Mouse (Mus musculus): ENCODE results near the gene Lrrc1. TPM values are rescaled to one million over a fixed set of nuclear protein-coding genes. Genes with fewer than 3 reads are reported as not detected.

The Lrrc1 gene
- total RNA-seq, 2 experiments from 2014 or later = 4.5 to 5.9 TPM

- no peak for DNase-seq (ENCODE audit: low spot score in 2 of 2)
These were observed 153.4 kb downstream of the Lrrc1 start for GRCm38 (mm10) chr9:77391248-77391647.

- no peak for DNase-seq (ENCODE audit: low spot score in 2 of 2)
These were observed 155.7 kb downstream of the Lrrc1 start for GRCm38 (mm10) chr9:77388956-77389355.

GRCm38 (mm10) chr9:77386751-77387150 lies 157.9 kb downstream of the Lrrc1 start:
- DNase-seq (ENCODE audit: low spot score in 2 of 2) = no peak

GRCm38 (mm10) chr9:77385611-77386010 lies 159.1 kb downstream of the Lrrc1 start:
- DNase-seq (ENCODE audit: low spot score in 2 of 2) = no peak

GRCm38 (mm10) chr9:77384651-77385050 lies 160.0 kb downstream of the Lrrc1 start:
- DNase-seq (ENCODE audit: low spot score in 2 of 2) = no peak

GRCm38 (mm10) chr9:77383951-77384350 lies 160.7 kb downstream of the Lrrc1 start:
- DNase-seq (ENCODE audit: low spot score in 2 of 2) = no peak

- DNase-seq (ENCODE audit: low spot score in 2 of 2) = no peak
These were observed 162.2 kb downstream of the Lrrc1 start for GRCm38 (mm10) chr9:77382514-77382913.

GRCm38 (mm10) chr9:77381565-77381964 lies 163.1 kb downstream of the Lrrc1 start:
- peak; percentile 43 to 61 for DNase-seq (ENCODE audit: low spot score in 2 of 2)

Small RNAs within 50 kb of the gene (microRNA-seq; reads per million reads assigned to microRNA genes)
- gene Gm25250 = not detected

Other genes with a start within 250 kb of the Lrrc1 start
- 100 to 1,000 TPM; 110 to 113 TPM for gene Mlip, start 191.9 kb downstream of the Lrrc1 start, total RNA-seq (2021)
- 100 to 1,000 TPM; 203 to 249 TPM for gene Klhl31, start 91.6 kb upstream of the Lrrc1 start, total RNA-seq (2021)
- gene Gclc, start 209.7 kb upstream of the Lrrc1 start, total RNA-seq (2021) = 10 to 100 TPM in 1 of 2 experiments, 1 to 10 TPM in 1; 7.2 to 10.1 TPM

Data from gastrocnemius, postnatal 4 days (tissue).